In genomic region chr4:129151276-129151811, GRCm38 (mm10) we compare ENCODE assay signal across 22 mouse cellular contexts. TPM values are rescaled to one million over a fixed set of nuclear protein-coding genes. Genes with fewer than 3 reads are reported as not detected.
DNase-seq lines count a peak whose midpoint lies in the region; ATAC-seq lines count a peak whose summit lies in the region.
"Had no signal": no experiment of that assay in that cellular context is flagged by ENCODE, and none has a peak within 500 bp of the region (broad histone marks: within the 10 kb centered on the region; RNA-seq: fewer than 3 reads in every experiment).

No protein-coding gene starts in this region.

- no peak overlapping the region for H3K9ac ChIP-seq in neural tube, embryonic 11.5 days (ENCODE audit: low read length)
- H3K9ac ChIP-seq: forebrain, embryonic 12.5 days; limb, embryonic 12.5 days; liver, embryonic 14.5 days; midbrain, embryonic 13.5 days had no signal

- no peaks in the 10 kb centered on the region for H3K36me3 ChIP-seq in neural tube, embryonic 11.5 days (ENCODE audit: control insufficient read depth, insufficient read depth, low read length)

- no peaks in the 10 kb centered on the region for H3K4me1 ChIP-seq in neural tube, embryonic 11.5 days (ENCODE audit: control insufficient read depth, insufficient read depth, low read length)
- H3K4me1 ChIP-seq: limb, embryonic 12.5 days had no signal

- no peaks in the 10 kb centered on the region for H3K27me3 ChIP-seq in neural tube, embryonic 11.5 days (ENCODE audit: control insufficient read depth, insufficient read depth, low read length)
- H3K27me3 ChIP-seq: forebrain, embryonic 12.5 days; limb, embryonic 12.5 days; midbrain, embryonic 13.5 days had no signal

- WGBS in neural tube, embryonic 11.5 days, result 52% methylated on average over 4 of the region's 4 CpGs

- DNase-seq in heart, adult 11 months, result peak; percentile 62
- DNase-seq in heart, adult 8-10 months (ENCODE audit: low spot score), result no peak
- peak; percentile 35 for DNase-seq in neural tube, embryonic 11.5 days (ENCODE audit: low spot score)
- no peak for DNase-seq in neural tube, embryonic 10.5 days (ENCODE audit: extremely low spot score, low spot score)
- DNase-seq in kidney, postnatal 36 days, result peak; percentile 42 to 67
- DNase-seq in spleen, postnatal 4 days (ENCODE audit: low spot score in 2 of 2), result no peak
- no peak for DNase-seq in cerebellum, adult 9-10 months
- DNase-seq in right cerebral cortex, adult 2 months (ENCODE audit: low spot score in 2 of 2), result no peak
- DNase-seq: cerebellum, postnatal 36 days; gastrocnemius, postnatal 14 days; right cerebral cortex, postnatal 25 days; thymus, adult 18-20 months had no signal

- no peaks in the 10 kb centered on the region for H3K9me3 ChIP-seq in neural tube, embryonic 11.5 days (ENCODE audit: control insufficient read depth, low read length)
- H3K9me3 ChIP-seq: forebrain, embryonic 12.5 days; G1E; limb, embryonic 12.5 days; midbrain, embryonic 13.5 days had no signal

- no peak overlapping the region for H3K4me3 ChIP-seq in neural tube, embryonic 11.5 days (ENCODE audit: low read depth, low read length)
- H3K4me3 ChIP-seq: forebrain, embryonic 12.5 days; limb, embryonic 12.5 days; midbrain, embryonic 13.5 days; myocyte had no signal

- ATAC-seq in neural tube, embryonic 11.5 days (ENCODE audit: insufficient read depth, low FRiP score, low TSS enrichment), result peak; percentile 58
- ATAC-seq: CD4-positive, CD25-positive, alpha-beta regulatory T cell, adult 4 months; hindbrain, postnatal 0 days; midbrain, embryonic 13.5 days had no signal

- no peak overlapping the region for H3K4me2 ChIP-seq in neural tube, embryonic 11.5 days (ENCODE audit: low read depth)
- H3K4me2 ChIP-seq: forebrain, embryonic 12.5 days; limb, embryonic 12.5 days; midbrain, embryonic 13.5 days had no signal

- H3K27ac ChIP-seq in neural tube, embryonic 11.5 days (ENCODE audit: low read depth, low read length), result no peak overlapping the region
- H3K27ac ChIP-seq: forebrain, embryonic 12.5 days; hindbrain, postnatal 0 days; limb, embryonic 12.5 days; liver, embryonic 14.5 days; midbrain, embryonic 13.5 days had no signal

RNA-seq across cellular contexts. Expression of gene Fndc5, which starts 14.5 kb away (rescaled TPM):
- 100 to 1,000 TPM; 334 to 410 (median 360) TPM for total RNA-seq in heart, adult 8-10 months (2022)
- polyA plus RNA-seq in neural tube, embryonic 11.5 days (2014; fragmentation: Nextera tagmentation; extraction: Ambion mirVana), result 23.5 and 26.2 TPM in 2 replicates

RNA-seq across cellular contexts. Expression of gene Hpca, which starts 29.5 kb away (rescaled TPM):
- total RNA-seq in heart, adult 8-10 months (2022), result under 1 TPM in 3 of 4 experiments, not detected in 1; 0.22 to 0.44 (median 0.33) TPM
- 7.2 and 8.9 TPM in 2 replicates for polyA plus RNA-seq in neural tube, embryonic 11.5 days (2014; fragmentation: Nextera tagmentation; extraction: Ambion mirVana)
- total RNA-seq: G1E; heart, postnatal 25 days had no signal
- polyA plus RNA-seq: CD4-positive, CD25-positive, alpha-beta regulatory T cell, adult 4 months; G1E had no signal

RNA-seq across cellular contexts. Expression of gene S100pbp, which starts 38.2 kb away (rescaled TPM):
- total RNA-seq in heart, adult 8-10 months (2022), result 10 to 100 TPM in 3 of 4 experiments, 1 to 10 TPM in 1; 8.2 to 15.2 (median 12.1) TPM
- 21.3 and 21.5 TPM in 2 replicates for polyA plus RNA-seq in neural tube, embryonic 11.5 days (2014; fragmentation: Nextera tagmentation; extraction: Ambion mirVana)

RNA-seq across cellular contexts. Expression of gene Yars, which starts 38.2 kb away (rescaled TPM):
- total RNA-seq in heart, adult 8-10 months (2022), result 10 to 100 TPM; 24.9 to 35.0 (median 29.2) TPM
- polyA plus RNA-seq in neural tube, embryonic 11.5 days (2014; fragmentation: Nextera tagmentation; extraction: Ambion mirVana), result 103 and 115 TPM in 2 replicates

RNA-seq across cellular contexts. Expression of gene Tmem54, which starts 46.0 kb away (rescaled TPM):
- not detected for total RNA-seq in heart, adult 8-10 months (2022)
- polyA plus RNA-seq in neural tube, embryonic 11.5 days (2014; fragmentation: Nextera tagmentation; extraction: Ambion mirVana), result 1.5 TPM in 2 replicates
- total RNA-seq: G1E; gastrocnemius, postnatal 14 days; heart, postnatal 25 days; hindbrain, postnatal 0 days had no signal
- polyA plus RNA-seq: CD4-positive, CD25-positive, alpha-beta regulatory T cell, adult 4 months; frontal cortex, adult 2 months; G1E; midbrain, embryonic 13.5 days had no signal

Comparison
In these comparisons a context has a peak if more than half of its experiments do, and no peak if none do; other contexts are left out.
1. DNase-seq: peak in heart, adult 11 months (single experiment), neural tube, embryonic 11.5 days (single experiment) and kidney, postnatal 36 days (2 of 2); none in heart, adult 8-10 months (single experiment), neural tube, embryonic 10.5 days (single experiment), spleen, postnatal 4 days (0 of 2), cerebellum, adult 9-10 months (single experiment) and right cerebral cortex, adult 2 months (0 of 2).